Mouse (Mus musculus): ENCODE measurements at regions not wholly inside any gene's neighbourhood (a gene's known extent, or its start where the extent isn't known, plus 50 kb on each side); places are given as distances from the start of the nearest gene placed in this dataset.

GRCm38 (mm10) chr12:44145321-44145720 is 64.8 kb downstream of the Dnajb9 start:
- DNase-seq (ENCODE audit: low read depth, low spot score): no peak

GRCm38 (mm10) chr12:44139026-44139425 is 71.1 kb downstream of the Dnajb9 start:
- no peak for DNase-seq (ENCODE audit: low read depth, low spot score)

- DNase-seq (ENCODE audit: low read depth, low spot score): no peak
Measured at GRCm38 (mm10) chr12:44128874-44129273, 81.3 kb downstream of the Dnajb9 start.

- DNase-seq (ENCODE audit: low read depth, low spot score): peak; percentile 23
Measured at GRCm38 (mm10) chr12:44105085-44105484, 105.0 kb downstream of the Dnajb9 start.

- DNase-seq (ENCODE audit: low read depth, low spot score): no peak
Measured at GRCm38 (mm10) chr12:44099188-44099587, 110.9 kb downstream of the Dnajb9 start.

GRCm38 (mm10) chr12:44071766-44072165 is 138.4 kb downstream of the Dnajb9 start:
- DNase-seq (ENCODE audit: low read depth, low spot score): no peak

GRCm38 (mm10) chr12:44056493-44057163 is 153.5 kb downstream of the Dnajb9 start:
- no peak for DNase-seq (ENCODE audit: low read depth, low spot score)

- no peak for DNase-seq (ENCODE audit: low read depth, low spot score)
Measured at GRCm38 (mm10) chr12:44045806-44046205, 164.3 kb downstream of the Dnajb9 start.

GRCm38 (mm10) chr12:44044388-44045105 is 165.6 kb downstream of the Dnajb9 start:
- no peak for DNase-seq (ENCODE audit: low read depth, low spot score)

GRCm38 (mm10) chr12:44006795-44007194 is 203.3 kb downstream of the Dnajb9 start:
- no peak for DNase-seq (ENCODE audit: low read depth, low spot score)

- no peak for DNase-seq (ENCODE audit: low read depth, low spot score)
Measured at GRCm38 (mm10) chr12:43983548-43983947, 226.6 kb downstream of the Dnajb9 start.

GRCm38 (mm10) chr12:43963973-43964372 is 246.2 kb downstream of the Dnajb9 start:
- DNase-seq (ENCODE audit: low read depth, low spot score): no peak

GRCm38 (mm10) chr12:43962551-43963120 is 247.5 kb downstream of the Dnajb9 start:
- DNase-seq (ENCODE audit: low read depth, low spot score): no peak

- peak; percentile 76 for DNase-seq (ENCODE audit: low read depth, low spot score)
Measured at GRCm38 (mm10) chr12:43924228-43924627, 285.9 kb downstream of the Dnajb9 start.

GRCm38 (mm10) chr12:43920396-43920795 is 289.7 kb downstream of the Dnajb9 start:
- DNase-seq (ENCODE audit: low read depth, low spot score): no peak

- DNase-seq (ENCODE audit: low read depth, low spot score): no peak
Measured at GRCm38 (mm10) chr12:43919114-43919513, 291.0 kb downstream of the Dnajb9 start.

- no peak for DNase-seq (ENCODE audit: low read depth, low spot score)
Measured at GRCm38 (mm10) chr12:43916779-43917178, 293.3 kb downstream of the Dnajb9 start.

- no peak for DNase-seq (ENCODE audit: low read depth, low spot score)
Measured at GRCm38 (mm10) chr12:43899273-43899672, 310.9 kb downstream of the Dnajb9 start.

- DNase-seq (ENCODE audit: low read depth, low spot score): no peak
Measured at GRCm38 (mm10) chr12:43885596-43885995, 324.5 kb downstream of the Dnajb9 start.

GRCm38 (mm10) chr12:43860479-43860878 is 349.6 kb downstream of the Dnajb9 start:
- no peak for DNase-seq (ENCODE audit: low read depth, low spot score)

GRCm38 (mm10) chr12:43856370-43856769 is 353.8 kb downstream of the Dnajb9 start:
- DNase-seq (ENCODE audit: low read depth, low spot score): no peak

GRCm38 (mm10) chr12:43852246-43852645 is 357.9 kb downstream of the Dnajb9 start:
- no peak for DNase-seq (ENCODE audit: low read depth, low spot score)
